Mouse (Mus musculus) embryonic fibroblast, embryonic 13.5 days (primary cell): ENCODE results near the gene Stk4.

Experiments
- CTCF ChIP-seq: IDR thresholded peaks from 2 replicates; pipeline ENCODE4 v1.5.1; 2011; ENCODE audit warnings: mild to moderate bottlenecking, control low read depth, low read length, moderate library complexity, borderline replicate concordance; ENCODE audit not compliant: insufficient read depth
- POLR2A ChIP-seq: IDR thresholded peaks from 2 replicates; pipeline ENCODE4 v1.6.1; 2011; ENCODE audit warnings: low read depth, mild to moderate bottlenecking, control low read depth, low read length, moderate library complexity

GRCm38 (mm10) chr2:164081577-164081976 is 11.5 kb downstream of the Stk4 start:
- no peak for TF ChIP-seq CTCF
- no peak for TF ChIP-seq POLR2A
